Mouse (Mus musculus) liver, embryonic 14.5 days (tissue): ENCODE results near the gene Sdsl.

Experiments used
- CTCF ChIP-seq: IDR thresholded peaks from 2 replicates; pipeline ENCODE4 v1.5.1; 2016; ENCODE audit warnings: antibody characterized with exemption, low read depth, control low read depth
- EP300 ChIP-seq: IDR thresholded peaks from 2 replicates; pipeline ENCODE4 v1.6.1; 2016; ENCODE audit warnings: antibody characterized with exemption, low read depth

DNA sequence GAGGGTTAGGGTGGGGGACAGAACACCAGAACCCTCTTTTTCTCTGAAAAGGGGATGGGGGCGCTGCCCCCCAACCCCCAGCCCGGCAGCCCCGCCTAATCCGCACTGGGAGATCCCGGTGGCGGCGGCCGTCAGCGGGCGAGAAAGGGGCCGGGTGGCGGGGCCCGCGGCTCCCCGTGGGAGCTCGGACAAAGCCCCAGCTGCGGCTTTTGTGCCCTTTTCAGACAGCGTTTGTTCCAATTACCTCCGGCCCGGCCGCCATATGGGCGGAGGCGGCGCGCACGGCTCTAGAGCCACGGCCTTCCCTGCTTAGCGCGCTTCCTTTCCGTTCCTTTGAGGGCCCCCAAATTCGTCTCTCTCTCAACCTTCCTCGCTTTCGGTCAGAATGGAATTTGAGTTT, 34.6 kb downstream of the Sdsl start:
- no peak for TF ChIP-seq CTCF
- no peak for TF ChIP-seq EP300
